Mouse (Mus musculus) liver, embryonic 14 days (tissue): ENCODE results near the gene Gkn1. TPM values are rescaled to one million over a fixed set of nuclear protein-coding genes. Genes with fewer than 3 reads are reported as not detected.

Experiments
- polyA plus RNA-seq: library from polyadenylated mRNA; depleted of rRNA; stranded (reverse); fragments of >200 nt; gene quantifications from 2 replicates; pipeline ENCODE4 v1.2.3, GENCODE M21; 2012; rRNA removed

The Gkn1 gene
- 0.03 TPM in 1 of 2 replicates, not detected in the other for polyA plus RNA-seq

DNA sequence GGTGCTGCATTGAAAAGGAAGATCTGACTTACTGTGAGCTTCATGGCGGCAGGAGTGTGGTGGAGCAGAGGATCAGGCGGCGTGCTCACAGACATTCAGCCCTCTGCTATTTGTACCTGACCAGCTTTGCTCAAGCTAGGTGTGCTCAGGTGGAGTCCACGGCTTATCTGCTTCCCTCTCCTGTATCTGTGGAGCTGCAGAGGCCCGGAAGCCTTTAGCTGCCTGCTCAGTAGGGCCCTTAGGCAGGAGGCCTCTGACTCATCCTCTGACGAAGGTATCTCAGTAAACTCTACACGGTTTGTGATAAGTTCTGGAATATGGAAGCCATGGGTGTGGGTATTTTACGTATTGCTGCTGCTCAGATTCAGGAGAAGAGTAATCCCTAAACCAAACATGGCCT is at the start of gene Gkn1:
Gkn1 (minus strand) TSS at position 114 of the 400 bp plus-strand sequence.

DNA sequence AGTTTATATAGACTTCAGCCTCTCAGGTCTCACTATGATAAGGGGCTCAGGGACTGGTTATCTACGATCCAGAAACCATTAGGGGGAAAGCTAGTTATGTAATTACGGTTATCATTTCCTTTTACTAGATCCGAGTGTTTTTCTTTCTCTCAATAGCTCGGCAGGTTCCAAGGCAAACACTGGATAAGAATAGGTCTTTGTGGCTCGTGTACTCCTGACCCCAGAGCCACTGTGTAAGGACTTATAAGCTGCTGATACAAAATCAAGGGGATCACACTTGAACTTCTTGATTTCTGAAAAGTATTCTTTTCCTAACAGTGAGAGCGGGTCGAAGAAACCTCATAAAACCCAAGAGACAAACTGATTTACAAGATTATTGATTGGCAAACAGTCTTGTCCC is 38.1 kb upstream of the Gkn1 start, which contains the start of gene Gkn3:
Gkn3 (minus strand) TSS at position 59 of the 400 bp plus-strand sequence.

DNA sequence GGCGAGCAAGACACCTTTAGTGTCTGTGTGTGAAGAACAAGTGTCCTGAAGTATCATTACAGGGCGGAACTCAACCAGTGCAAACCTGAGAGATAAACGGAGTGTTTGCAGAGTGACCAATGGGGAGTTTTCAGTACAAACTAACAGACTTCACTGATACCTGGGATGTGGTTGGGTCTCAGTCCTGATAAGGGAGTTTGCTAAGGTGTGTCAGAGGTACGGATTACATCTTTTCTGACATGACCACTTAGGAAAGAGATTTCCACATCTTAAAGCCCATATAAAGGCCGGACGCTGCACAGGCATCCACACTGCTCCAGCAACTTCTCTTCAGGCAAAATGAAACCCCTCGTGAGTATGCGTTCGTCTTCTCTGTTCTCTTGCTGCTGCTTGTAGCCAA is 22.3 kb upstream of the Gkn1 start, which contains the start of gene Gkn2:
Gkn2 (plus strand) TSS at position 301 of the 400 bp plus-strand sequence.

DNA sequence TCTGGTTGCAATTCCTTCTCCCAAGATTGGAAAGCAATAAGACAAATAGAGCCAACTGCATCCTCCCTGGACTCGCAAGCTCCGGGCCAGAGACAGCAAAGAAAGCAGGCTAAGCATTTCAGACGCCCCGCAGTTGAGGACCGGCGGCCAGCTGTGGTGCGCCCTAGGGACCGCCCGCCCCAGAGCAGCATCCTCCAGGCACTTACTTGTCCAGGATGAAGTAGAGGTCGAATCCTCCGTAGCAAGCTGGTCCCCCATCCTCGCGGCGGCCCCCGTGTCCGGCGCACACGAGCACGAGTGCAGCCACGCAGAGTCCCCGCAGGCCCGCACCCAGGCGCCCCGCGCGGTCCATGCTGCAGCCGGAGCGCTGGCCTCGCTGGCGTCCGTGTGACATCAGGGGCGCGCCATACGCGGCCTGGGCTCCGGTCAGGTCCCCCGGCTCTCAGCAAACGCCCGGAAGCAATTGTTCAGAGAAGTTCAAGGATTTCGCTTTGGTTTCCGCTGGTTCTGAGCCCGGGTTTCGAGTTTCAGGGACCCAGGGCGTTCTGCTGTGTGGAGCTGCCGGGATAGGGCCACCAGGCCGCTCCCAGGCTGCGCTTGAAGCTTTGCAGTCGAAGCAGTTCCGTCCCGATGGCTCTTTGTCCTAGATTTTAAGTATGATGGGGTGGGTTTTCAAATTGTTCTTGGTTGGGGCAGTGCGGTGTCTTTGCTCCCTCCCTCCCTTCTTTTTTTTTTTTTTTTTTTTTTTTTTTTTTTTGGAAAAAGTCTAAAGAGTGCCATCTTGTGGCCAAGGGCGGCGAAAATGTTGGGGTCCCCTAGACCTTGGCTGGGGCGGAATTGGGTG is 15.4 kb downstream of the Gkn1 start, which contains the start of gene Antxr1:
Antxr1 (minus strand) TSS at position 731 of the 844 bp plus-strand sequence.

Other genes with a start within 250 kb of the Gkn1 start
- gene D6Ertd527e, start 246.2 kb downstream of the Gkn1 start, polyA plus RNA-seq, result 0.09 TPM in 2 replicates
- 0.77 and 1.1 TPM in 2 replicates for gene Antxr1, start 15.1 kb downstream of the Gkn1 start, polyA plus RNA-seq
- gene Gkn2, start 22.4 kb upstream of the Gkn1 start, polyA plus RNA-seq, result 0.05 and 0.06 TPM in 2 replicates
- 0.05 and 0.08 TPM in 2 replicates for gene Gkn3, start 38.0 kb upstream of the Gkn1 start, polyA plus RNA-seq
- gene Bmp10, start 78.1 kb upstream of the Gkn1 start, polyA plus RNA-seq, result 0.59 and 0.84 TPM in 2 replicates
- 1.5 and 1.8 TPM in 2 replicates for gene Arhgap25, start 182.3 kb upstream of the Gkn1 start, polyA plus RNA-seq
- gene Prokr1, start 239.8 kb upstream of the Gkn1 start, polyA plus RNA-seq, result 2.7 and 3.0 TPM in 2 replicates